Mouse (Mus musculus): ENCODE data around the gene Tmem115. TPM values are rescaled to one million over a fixed set of nuclear protein-coding genes. Genes with fewer than 3 reads are reported as not detected.

Tmem115 gene
- polyA plus RNA-seq, 2 experiments, result 34.9 to 54.1 TPM

GRCm38 (mm10) chr9:107541474-107542351 lies 8.0 kb downstream of the Tmem115 start, which contains the start of the genes Cyb561d2 and Nprl2:
Gene Cyb561d2 (minus strand): TSS chr9:107542193.
Gene Nprl2 (plus strand): TSS chr9:107542226.
- no peak within 1 kb of the TSS for H3K27ac ChIP-seq (replicated peaks; ENCODE audit: low read depth, low read length)
- H3K4me2 ChIP-seq (replicated peaks; ENCODE audit: low read depth, low read length, severe bottlenecking), result peak within 1 kb of the TSS; percentile 93
- H3K4me1 ChIP-seq (ENCODE audit: control insufficient read depth, insufficient read depth, low read length), result peaks cover 23% of the 10 kb centered on the region
- peaks cover 48% of the 10 kb centered on the region for H3K36me3 ChIP-seq (ENCODE audit: control insufficient read depth, insufficient read depth, low read length)
- peak; percentile 93 for DNase-seq (ENCODE audit: low spot score)
- H3K9me3 ChIP-seq (ENCODE audit: control insufficient read depth, low read length), result no peaks in the 10 kb centered on the region
- TF ChIP-seq POLR2A (IDR thresholded peaks at IDR 0.05; ENCODE audit: borderline replicate concordance, extremely low read depth, insufficient read depth, insufficient read length), result no peak
- H3K9ac ChIP-seq (ENCODE audit: low read depth, low read length, severe bottlenecking), result peak within 1 kb of the TSS; percentile 52
- ATAC-seq (ENCODE audit: low FRiP score, low read depth), result peak; percentile 90
- H3K27me3 ChIP-seq (ENCODE audit: control insufficient read depth, insufficient read depth, low read length), result no peaks in the 10 kb centered on the region
- peak within 1 kb of the TSS; percentile 72 for H3K4me3 ChIP-seq (replicated peaks; ENCODE audit: low read length)
- under 1% methylated on average over 46 of the region's 46 CpGs for WGBS

DNA sequence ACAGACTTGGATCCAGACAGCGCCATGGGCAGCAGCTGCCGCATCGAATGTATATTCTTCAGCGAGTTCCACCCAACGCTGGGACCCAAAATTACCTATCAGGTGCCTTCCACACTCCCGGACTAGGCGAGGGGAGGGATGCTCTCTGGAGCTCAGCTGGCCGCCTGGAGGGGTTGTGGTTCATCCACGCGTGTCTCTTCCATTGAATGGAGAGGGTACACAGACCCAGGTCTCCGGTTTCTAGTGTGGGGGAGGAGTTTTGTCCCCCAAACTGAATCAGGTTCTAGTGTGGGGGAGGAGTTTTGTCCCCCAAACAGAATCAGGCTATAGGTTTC lies 8.6 kb downstream of the Tmem115 start:
- Histone ChIP-seq H3K27ac (replicated peaks; ENCODE audit: low read depth, low read length) (no peak overlapping the region), H3K9ac (ENCODE audit: low read depth, low read length, severe bottlenecking) (peak overlapping the region; percentile 52), H3K4me3 (replicated peaks; ENCODE audit: low read length) (peak overlapping the region; percentile 72), H3K4me2 (replicated peaks; ENCODE audit: low read depth, low read length, severe bottlenecking) (peak overlapping the region; percentile 93), H3K9me3 (ENCODE audit: control insufficient read depth, low read length) (no peaks in the 10 kb centered on the region), H3K27me3 (ENCODE audit: control insufficient read depth, insufficient read depth, low read length) (no peaks in the 10 kb centered on the region), H3K4me1 (ENCODE audit: control insufficient read depth, insufficient read depth, low read length) (peaks cover 24% of the 10 kb centered on the region), H3K36me3 (ENCODE audit: control insufficient read depth, insufficient read depth, low read length) (peaks cover 44% of the 10 kb centered on the region)
- ATAC-seq (ENCODE audit: low FRiP score, low read depth) (no peak), DNase-seq (ENCODE audit: low spot score) (no peak)
- no peak for TF ChIP-seq POLR2A (IDR thresholded peaks at IDR 0.05; ENCODE audit: borderline replicate concordance, extremely low read depth, insufficient read depth, insufficient read length)
- WGBS, result 0% methylated on average over 11 of the region's 11 CpGs

GRCm38 (mm10) chr9:107542721-107543120 lies 9.0 kb downstream of the Tmem115 start:
- H3K27ac ChIP-seq (replicated peaks; ENCODE audit: low read depth, low read length), result no peak overlapping the region
- H3K27me3 ChIP-seq (ENCODE audit: control insufficient read depth, insufficient read depth, low read length), result no peaks in the 10 kb centered on the region
- 41% methylated on average over 8 of the region's 8 CpGs for WGBS
- peak overlapping the region; percentile 93 for H3K4me2 ChIP-seq (replicated peaks; ENCODE audit: low read depth, low read length, severe bottlenecking)
- H3K9ac ChIP-seq (ENCODE audit: low read depth, low read length, severe bottlenecking), result peak overlapping the region; percentile 52
- H3K4me1 ChIP-seq (ENCODE audit: control insufficient read depth, insufficient read depth, low read length), result peaks cover 28% of the 10 kb centered on the region
- DNase-seq (ENCODE audit: low spot score) (no peak), ATAC-seq (ENCODE audit: low FRiP score, low read depth) (no peak)
- TF ChIP-seq POLR2A (IDR thresholded peaks at IDR 0.05; ENCODE audit: borderline replicate concordance, extremely low read depth, insufficient read depth, insufficient read length), result no peak
- H3K4me3 ChIP-seq (replicated peaks; ENCODE audit: low read length), result peak overlapping the region; percentile 72
- H3K9me3 ChIP-seq (ENCODE audit: control insufficient read depth, low read length), result no peaks in the 10 kb centered on the region
- H3K36me3 ChIP-seq (ENCODE audit: control insufficient read depth, insufficient read depth, low read length), result peaks cover 40% of the 10 kb centered on the region

DNA sequence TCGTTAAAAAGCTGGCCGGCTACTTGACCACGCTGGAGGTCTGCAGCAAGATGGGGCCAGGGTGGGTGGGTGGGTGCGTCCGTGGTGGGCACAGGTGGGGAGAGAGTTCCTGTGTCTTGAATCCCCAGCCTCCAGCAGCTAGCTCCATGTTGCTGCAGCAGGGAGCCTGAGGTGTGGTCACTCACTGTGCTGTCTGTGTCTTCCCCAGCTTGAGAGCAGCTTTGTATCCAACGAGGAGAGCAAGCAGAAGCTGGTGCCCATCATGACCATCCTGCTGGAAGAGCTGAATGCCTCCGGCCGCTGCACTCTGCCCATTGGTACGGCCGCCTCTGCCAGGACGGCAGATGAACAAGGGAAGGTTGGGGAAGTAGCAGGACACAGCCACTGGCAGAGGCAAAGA lies 9.6 kb downstream of the Tmem115 start:
- no peak for TF ChIP-seq POLR2A (IDR thresholded peaks at IDR 0.05; ENCODE audit: borderline replicate concordance, extremely low read depth, insufficient read depth, insufficient read length)
- Histone ChIP-seq H3K4me1 (ENCODE audit: control insufficient read depth, insufficient read depth, low read length) (peaks cover 28% of the 10 kb centered on the region), H3K27me3 (ENCODE audit: control insufficient read depth, insufficient read depth, low read length) (no peaks in the 10 kb centered on the region), H3K9me3 (ENCODE audit: control insufficient read depth, low read length) (no peaks in the 10 kb centered on the region), H3K9ac (ENCODE audit: low read depth, low read length, severe bottlenecking) (no peak overlapping the region), H3K4me3 (replicated peaks; ENCODE audit: low read length) (no peak overlapping the region), H3K4me2 (replicated peaks; ENCODE audit: low read depth, low read length, severe bottlenecking) (peak overlapping the region; percentile 93; the same call in 1 of the 2 replicates), H3K36me3 (ENCODE audit: control insufficient read depth, insufficient read depth, low read length) (peaks cover 34% of the 10 kb centered on the region), H3K27ac (replicated peaks; ENCODE audit: low read depth, low read length) (no peak overlapping the region)
- no peak for DNase-seq (ENCODE audit: low spot score)
- WGBS, result 88% methylated on average over 11 of the region's 11 CpGs
- no peak for ATAC-seq (ENCODE audit: low FRiP score, low read depth)

DNA sequence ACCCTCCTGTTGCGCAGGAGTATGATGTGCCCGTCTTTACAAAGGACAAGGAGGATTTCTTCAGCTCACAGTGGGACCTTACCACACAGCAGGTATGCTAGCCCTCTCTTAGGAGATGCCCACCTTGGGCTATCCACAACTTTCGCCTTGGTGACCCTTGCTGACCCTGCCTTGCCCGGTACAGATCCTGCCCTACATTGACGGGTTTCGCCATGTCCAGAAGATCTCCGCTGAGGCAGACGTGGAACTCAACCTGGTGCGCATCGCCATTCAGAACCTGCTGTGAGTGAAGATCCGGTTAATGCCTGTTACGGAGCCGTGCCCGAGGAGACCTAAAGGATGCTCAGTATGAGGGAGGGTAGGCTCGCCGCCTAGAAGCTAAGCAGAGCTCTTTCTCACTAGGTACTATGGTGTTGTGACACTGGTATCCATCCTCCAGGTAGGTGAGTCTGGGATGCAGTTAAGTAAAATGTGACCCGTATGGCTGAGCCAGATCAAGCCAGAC lies 10.5 kb downstream of the Tmem115 start:
- no peak overlapping the region for H3K27ac ChIP-seq (replicated peaks; ENCODE audit: low read depth, low read length)
- no peak overlapping the region for H3K4me3 ChIP-seq (replicated peaks; ENCODE audit: low read length)
- no peak for TF ChIP-seq POLR2A (IDR thresholded peaks at IDR 0.05; ENCODE audit: borderline replicate concordance, extremely low read depth, insufficient read depth, insufficient read length)
- peaks cover 25% of the 10 kb centered on the region for H3K36me3 ChIP-seq (ENCODE audit: control insufficient read depth, insufficient read depth, low read length)
- no peaks in the 10 kb centered on the region for H3K27me3 ChIP-seq (ENCODE audit: control insufficient read depth, insufficient read depth, low read length)
- no peak for DNase-seq (ENCODE audit: low spot score)
- no peak overlapping the region for H3K4me2 ChIP-seq (replicated peaks; ENCODE audit: low read depth, low read length, severe bottlenecking)
- ATAC-seq (ENCODE audit: low FRiP score, low read depth), result no peak
- no peaks in the 10 kb centered on the region for H3K9me3 ChIP-seq (ENCODE audit: control insufficient read depth, low read length)
- no peak overlapping the region for H3K9ac ChIP-seq (ENCODE audit: low read depth, low read length, severe bottlenecking)
- WGBS, result 93% methylated on average over 17 of the region's 17 CpGs
- H3K4me1 ChIP-seq (ENCODE audit: control insufficient read depth, insufficient read depth, low read length), result peaks cover 28% of the 10 kb centered on the region
